Mouse (Mus musculus): ENCODE data around the gene Olfr193.
"Not testable (repeated sequence)": the region's sequence is repeated elsewhere in the genome, so short reads cannot be mapped to it uniquely, and the experiment has no call there.

Olfr193 gene

GRCm38 (mm10) chr16:59111781-59112180 lies at the start of gene Olfr193:
TSS of gene Olfr193 (minus strand) at chr16:59111881.
- DNase-seq (ENCODE audit: low read depth in 1 of 2, low spot score in 2 of 2) = no peak

GRCm38 (mm10) chr16:59151996-59152395 lies 40.3 kb upstream of the Olfr193 start:
- DNase-seq (ENCODE audit: low read depth in 1 of 2, low spot score in 2 of 2) = no peak

GRCm38 (mm10) chr16:59146746-59147145 lies 35.1 kb upstream of the Olfr193 start, which contains the start of gene Olfr195:
TSS of gene Olfr195 (plus strand) at chr16:59147046.
- DNase-seq (ENCODE audit: low read depth in 1 of 2, low spot score in 2 of 2) = no peak

- no peak for DNase-seq (ENCODE audit: low read depth in 1 of 2, low spot score in 2 of 2)
Measured at GRCm38 (mm10) chr16:59141105-59141504, 29.4 kb upstream of the Olfr193 start.

- no peak for DNase-seq (ENCODE audit: low read depth in 1 of 2, low spot score in 2 of 2)
Measured at GRCm38 (mm10) chr16:59130740-59131139, 19.1 kb upstream of the Olfr193 start.

- no peak for DNase-seq (ENCODE audit: low read depth in 1 of 2, low spot score in 2 of 2)
Measured at GRCm38 (mm10) chr16:59120969-59121368, 9.3 kb upstream of the Olfr193 start, which contains the start of gene Olfr194. TSS of gene Olfr194 (minus strand) at chr16:59121069.

- DNase-seq (ENCODE audit: low read depth in 1 of 2, low spot score in 2 of 2) = not testable (repeated sequence)
Measured at GRCm38 (mm10) chr16:59108522-59108921, 3.2 kb downstream of the Olfr193 start.

- no peak for DNase-seq (ENCODE audit: low read depth in 1 of 2, low spot score in 2 of 2)
Measured at GRCm38 (mm10) chr16:59105312-59105711, 6.4 kb downstream of the Olfr193 start.

GRCm38 (mm10) chr16:59089722-59090121 lies 22.0 kb downstream of the Olfr193 start, which contains the start of gene Olfr191:
TSS of gene Olfr191 (minus strand) at chr16:59089822.
- not testable (repeated sequence) for DNase-seq (ENCODE audit: low read depth in 1 of 2, low spot score in 2 of 2)

GRCm38 (mm10) chr16:59081113-59081512 lies 30.6 kb downstream of the Olfr193 start:
- DNase-seq (ENCODE audit: low read depth in 1 of 2, low spot score in 2 of 2) = not testable (repeated sequence)

GRCm38 (mm10) chr16:59077905-59078304 lies 33.8 kb downstream of the Olfr193 start, which contains the start of gene Olfr190:
TSS of gene Olfr190 (minus strand) at chr16:59078005.
- DNase-seq (ENCODE audit: low read depth in 1 of 2, low spot score in 2 of 2) = no peak

GRCm38 (mm10) chr16:59073520-59073919 lies 38.2 kb downstream of the Olfr193 start:
- DNase-seq (ENCODE audit: low read depth in 1 of 2, low spot score in 2 of 2) = no peak

GRCm38 (mm10) chr16:59071755-59072154 lies 39.9 kb downstream of the Olfr193 start:
- no peak for DNase-seq (ENCODE audit: low read depth in 1 of 2, low spot score in 2 of 2)

GRCm38 (mm10) chr16:59062411-59062810 lies 49.3 kb downstream of the Olfr193 start:
- not testable (repeated sequence) for DNase-seq (ENCODE audit: low read depth in 1 of 2, low spot score in 2 of 2)
